Mouse (Mus musculus) lung, embryonic 15.5 days (tissue): Measurements from ENCODE around the gene Cd2. TPM values are rescaled to one million over a fixed set of nuclear protein-coding genes. Genes with fewer than 3 reads are reported as not detected.

ENCODE experiments used
- ATAC-seq: fragments of 200-750 bp; cut with Nextera tagmentation; 2 replicates; pipeline ENCODE4 v1.8.0; 2017; ENCODE audit warnings: moderate number of reproducible peaks, borderline replicate concordance; ENCODE audit not compliant: low FRiP score, low TSS enrichment; ENCODE audit errors: extremely low read depth
- H3K27ac ChIP-seq: fragments of 300-500 bp; sonication (generic); 2 replicates; pipeline ENCODE4 v1.5.1; 2015; ENCODE audit warnings: moderate library complexity, mild to moderate bottlenecking, inconsistent platforms
- H3K27me3 ChIP-seq: fragments of 300-500 bp; sonication (generic); 2 replicates; pipeline ENCODE4 v1.6.1; 2015; ENCODE audit warnings: inconsistent platforms
- H3K36me3 ChIP-seq: fragments of 300-500 bp; sonication (generic); 2 replicates; pipeline ENCODE4 v1.6.1; 2015; ENCODE audit warnings: inconsistent platforms
- H3K4me1 ChIP-seq: fragments of 300-500 bp; sonication (generic); 2 replicates; pipeline ENCODE4 v1.6.1; 2015; ENCODE audit warnings: inconsistent platforms
- H3K4me2 ChIP-seq: fragments of 300-500 bp; sonication (generic); 2 replicates; pipeline ENCODE4 v1.6.1; 2015; ENCODE audit warnings: inconsistent platforms, mild to moderate bottlenecking, moderate library complexity
- H3K4me3 ChIP-seq: fragments of 300-500 bp; sonication (generic); 2 replicates; pipeline ENCODE4 v1.5.1; 2015; ENCODE audit warnings: mild to moderate bottlenecking, inconsistent platforms
- H3K9ac ChIP-seq: fragments of 300-500 bp; sonication (generic); 2 replicates; pipeline ENCODE4 v1.6.1; 2015; ENCODE audit warnings: inconsistent platforms
- H3K9me3 ChIP-seq: fragments of 300-500 bp; sonication (generic); 2 replicates; pipeline ENCODE4 v1.6.1; 2016; ENCODE audit warnings: inconsistent platforms
- WGBS: fragments of 180-500 bp; shearing (Covaris S2); methylation state at CpG from one replicate; pipeline ENCODE4 v1.1.7; 2015; 5-methylcytosine and 5-hydroxymethylcytosine counted together
- polyA plus RNA-seq: library from polyadenylated mRNA; unstranded; fragments of >200 nt; fragmentation: Nextera tagmentation; extraction: Ambion mirVana; gene quantifications from 2 replicates; pipeline ENCODE4 v1.2.1, GENCODE M21; 2015

Cd2 gene
- polyA plus RNA-seq, 1 experiment from 2014 or later, result 0.81 TPM

- no peak overlapping the region for H3K9ac ChIP-seq
- no peaks in the 10 kb centered on the region for H3K9me3 ChIP-seq
- no peaks in the 10 kb centered on the region for H3K27me3 ChIP-seq
- no peak for ATAC-seq
- 18% methylated on average over 15 of the region's 15 CpGs for WGBS
- peaks cover 6% of the 10 kb centered on the region; the same call in 1 of the 2 replicates for H3K4me1 ChIP-seq
- no peaks in the 10 kb centered on the region for H3K36me3 ChIP-seq
- no peak overlapping the region for H3K4me3 ChIP-seq
- no peak overlapping the region for H3K27ac ChIP-seq
- H3K4me2 ChIP-seq, result peak overlapping the region; percentile 32; the same call in 1 of the 2 replicates
Observed at GRCm38 (mm10) chr3:101236261-101236660, 51.5 kb downstream of the Cd2 start.

DNA sequence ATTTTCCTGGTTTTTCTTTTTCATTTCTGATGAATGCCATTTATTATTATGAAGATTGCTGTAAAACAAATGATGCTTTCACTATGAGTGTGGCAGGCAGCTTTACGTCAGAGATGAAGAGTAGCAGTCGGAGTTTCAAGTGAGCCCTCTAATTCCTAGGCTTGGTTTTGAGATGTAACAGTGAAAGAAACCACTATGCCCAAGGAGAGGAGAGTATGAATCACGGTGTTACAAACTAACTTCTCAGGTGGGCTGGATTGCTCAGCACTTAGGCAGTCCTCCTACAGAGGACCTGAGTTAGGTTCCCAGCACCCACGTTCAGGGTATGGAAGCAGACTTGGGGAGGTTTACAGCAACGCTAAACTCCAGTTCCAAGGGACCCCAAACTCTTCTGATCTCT, 52.4 kb downstream of the Cd2 start:
- Histone ChIP-seq H3K4me1 (peaks cover 6% of the 10 kb centered on the region; the same call in 1 of the 2 replicates), H3K4me2 (no peak overlapping the region), H3K27ac (no peak overlapping the region), H3K9ac (no peak overlapping the region), H3K4me3 (no peak overlapping the region), H3K9me3 (no peaks in the 10 kb centered on the region), H3K36me3 (no peaks in the 10 kb centered on the region), H3K27me3 (no peaks in the 10 kb centered on the region)
- no peak for ATAC-seq
- 86% methylated on average over 5 of the region's 5 CpGs for WGBS

DNA sequence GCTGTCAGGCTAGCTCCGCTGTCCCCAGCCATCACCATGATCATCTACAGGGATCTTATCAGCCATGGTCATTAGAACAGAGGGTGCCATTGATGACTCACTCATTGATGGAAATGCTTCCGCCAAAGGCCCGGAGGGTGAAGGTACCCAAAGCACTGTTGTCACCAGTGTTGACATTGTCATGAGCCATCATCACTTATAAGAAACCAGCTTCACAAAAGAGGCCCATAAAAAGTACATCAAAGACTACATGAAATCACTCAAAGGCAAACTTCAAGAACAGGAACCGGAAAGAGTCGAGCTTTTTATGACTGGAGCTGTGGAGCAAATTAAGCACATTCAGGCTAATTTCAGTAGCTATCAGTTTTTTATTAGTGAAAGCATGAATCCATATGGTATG, 54.3 kb downstream of the Cd2 start:
- Histone ChIP-seq H3K9ac (no peak overlapping the region), H3K36me3 (no peaks in the 10 kb centered on the region), H3K9me3 (no peaks in the 10 kb centered on the region), H3K4me1 (peaks cover 6% of the 10 kb centered on the region; the same call in 1 of the 2 replicates), H3K4me3 (no peak overlapping the region), H3K27ac (no peak overlapping the region), H3K27me3 (no peaks in the 10 kb centered on the region), H3K4me2 (no peak overlapping the region)
- 81% methylated on average over 5 of the region's 5 CpGs for WGBS
- ATAC-seq, result no peak

DNA sequence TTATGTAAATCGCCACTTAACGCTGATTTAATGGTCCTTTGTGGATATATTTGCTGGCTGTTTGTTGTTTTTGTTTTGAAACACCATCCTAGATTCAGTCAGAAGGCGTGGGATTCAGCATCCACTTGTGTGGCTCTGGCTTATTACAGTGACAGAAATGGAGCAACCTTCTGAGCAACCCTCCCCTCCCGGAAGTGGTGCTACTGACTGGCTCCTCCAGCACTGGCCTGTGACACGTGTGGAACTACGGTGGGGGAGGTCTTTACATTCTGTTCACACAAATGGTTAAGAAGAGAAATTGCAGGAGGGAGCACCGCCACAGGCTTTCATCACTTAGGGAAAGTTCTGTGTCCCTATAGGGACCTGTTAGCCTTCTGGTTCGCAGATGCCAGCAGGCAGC, 55.2 kb downstream of the Cd2 start:
- no peak overlapping the region for H3K4me2 ChIP-seq
- no peaks in the 10 kb centered on the region for H3K27me3 ChIP-seq
- peaks cover 6% of the 10 kb centered on the region; the same call in 1 of the 2 replicates for H3K4me1 ChIP-seq
- H3K9ac ChIP-seq, result no peak overlapping the region
- ATAC-seq, result no peak
- H3K27ac ChIP-seq, result no peak overlapping the region
- no peaks in the 10 kb centered on the region for H3K9me3 ChIP-seq
- no peaks in the 10 kb centered on the region for H3K36me3 ChIP-seq
- no peak overlapping the region for H3K4me3 ChIP-seq
- 56% methylated on average over 8 of the region's 8 CpGs for WGBS

- no peak overlapping the region for H3K4me2 ChIP-seq
- no peaks in the 10 kb centered on the region for H3K36me3 ChIP-seq
- H3K9ac ChIP-seq, result no peak overlapping the region
- H3K27ac ChIP-seq, result no peak overlapping the region
- H3K4me1 ChIP-seq, result no peaks in the 10 kb centered on the region
- 83% methylated on average over 9 of the region's 9 CpGs for WGBS
- no peaks in the 10 kb centered on the region for H3K27me3 ChIP-seq
- no peak overlapping the region for H3K4me3 ChIP-seq
- ATAC-seq, result no peak
- no peaks in the 10 kb centered on the region for H3K9me3 ChIP-seq
Observed at GRCm38 (mm10) chr3:101230201-101230600, 57.5 kb downstream of the Cd2 start.

- Histone ChIP-seq H3K36me3 (no peaks in the 10 kb centered on the region), H3K4me2 (no peak overlapping the region), H3K4me3 (no peak overlapping the region), H3K27me3 (no peaks in the 10 kb centered on the region), H3K27ac (no peak overlapping the region), H3K9me3 (no peaks in the 10 kb centered on the region), H3K9ac (no peak overlapping the region), H3K4me1 (no peaks in the 10 kb centered on the region)
- ATAC-seq, result no peak
- WGBS, result 37% methylated on average over 5 of the region's 5 CpGs
Observed at GRCm38 (mm10) chr3:101229551-101229930, 58.2 kb downstream of the Cd2 start.

- 80% methylated on average over 13 of the region's 13 CpGs for WGBS
- Histone ChIP-seq H3K27me3 (no peaks in the 10 kb centered on the region), H3K4me3 (no peak overlapping the region), H3K9me3 (no peaks in the 10 kb centered on the region), H3K36me3 (no peaks in the 10 kb centered on the region), H3K4me2 (no peak overlapping the region), H3K9ac (no peak overlapping the region), H3K27ac (no peak overlapping the region), H3K4me1 (no peaks in the 10 kb centered on the region)
- ATAC-seq, result no peak
Observed at GRCm38 (mm10) chr3:101228868-101229550, 58.7 kb downstream of the Cd2 start.

GRCm38 (mm10) chr3:101228066-101228465, 59.7 kb downstream of the Cd2 start:
- no peak overlapping the region for H3K27ac ChIP-seq
- H3K4me1 ChIP-seq, result no peaks in the 10 kb centered on the region
- H3K9me3 ChIP-seq, result no peaks in the 10 kb centered on the region
- no peak overlapping the region for H3K9ac ChIP-seq
- no peaks in the 10 kb centered on the region for H3K36me3 ChIP-seq
- H3K4me3 ChIP-seq, result no peak overlapping the region
- no peak overlapping the region for H3K4me2 ChIP-seq
- no peak for ATAC-seq
- WGBS, result 79% methylated on average over 5 of the region's 5 CpGs
- H3K27me3 ChIP-seq, result no peaks in the 10 kb centered on the region

Other genes starting within 250 kb of the Cd2 start
- gene Ptgfrn, start 177.7 kb downstream of the Cd2 start, polyA plus RNA-seq, result 5.0 and 5.5 TPM in 2 replicates
- gene Igsf3, start 89.1 kb upstream of the Cd2 start, polyA plus RNA-seq, result 40.7 and 41.3 TPM in 2 replicates